Mouse (Mus musculus) lung, postnatal 0 days (tissue): ENCODE results near the gene Htr2a. TPM values are rescaled to one million over a fixed set of nuclear protein-coding genes. Genes with fewer than 3 reads are reported as not detected.

Experiments
- ATAC-seq: fragments of 200-750 bp; cut with Nextera tagmentation; 2 replicates; pipeline ENCODE4 v1.8.0; 2017; ENCODE audit warnings: moderate library complexity
- DNase-seq: peaks from one replicate; pipeline ENCODE4 v3.0.0-alpha.2; 2016; ENCODE audit warnings: low spot score
- H3K27ac ChIP-seq: fragments of 300-500 bp; sonication (generic); 2 replicates; pipeline ENCODE4 v1.5.1; 2014; ENCODE audit warnings: antibody characterized with exemption, mild to moderate bottlenecking, low read length, mixed read lengths
- H3K27me3 ChIP-seq: fragments of 300-500 bp; sonication (generic); replicated peaks from 2 replicates; pipeline ENCODE4 v1.6.1; 2014; ENCODE audit warnings: low read length, mixed read lengths; ENCODE audit not compliant: insufficient read depth
- H3K36me3 ChIP-seq: fragments of 300-500 bp; sonication (generic); 2 replicates; pipeline ENCODE4 v1.6.1; 2014; ENCODE audit warnings: low read length, mixed read lengths; ENCODE audit not compliant: insufficient read depth
- H3K4me1 ChIP-seq: fragments of 300-500 bp; sonication (generic); 2 replicates; pipeline ENCODE4 v1.6.1; 2014; ENCODE audit warnings: antibody characterized with exemption, low read depth, low read length, mixed read lengths; ENCODE audit not compliant: insufficient read depth
- H3K4me2 ChIP-seq: fragments of 300-500 bp; sonication (generic); replicated peaks from 2 replicates; pipeline ENCODE4 v1.6.1; 2014; ENCODE audit warnings: low read depth, mild to moderate bottlenecking, low read length, moderate library complexity, mixed read lengths
- H3K4me3 ChIP-seq: fragments of 300-500 bp; sonication (generic); 2 replicates; pipeline ENCODE4 v1.5.1; 2014; ENCODE audit warnings: low read depth, low read length
- H3K9ac ChIP-seq: fragments of 300-500 bp; sonication (generic); replicated peaks from 2 replicates; pipeline ENCODE4 v1.6.1; 2014; ENCODE audit warnings: low read depth, mild to moderate bottlenecking
- H3K9me3 ChIP-seq: fragments of 300-500 bp; sonication (generic); 2 replicates; pipeline ENCODE4 v1.6.1; 2016; ENCODE audit warnings: low read length, mixed read lengths
- CTCF ChIP-seq: IDR thresholded peaks from 2 replicates; pipeline ENCODE4 v1.5.1; 2016; ENCODE audit warnings: antibody characterized with exemption, mild to moderate bottlenecking
- EP300 ChIP-seq: IDR thresholded peaks from 2 replicates; pipeline ENCODE4 v1.6.1; 2016; ENCODE audit warnings: antibody characterized with exemption, mild to moderate bottlenecking, control low read depth
- WGBS: fragments of 180-500 bp; shearing (Covaris S2); extraction: QIAGEN DNeasy Blood & Tissue Kit; methylation state at CpG from one replicate; pipeline ENCODE4 v1.1.7; 2014; 5-methylcytosine and 5-hydroxymethylcytosine counted together
- polyA plus RNA-seq: library from polyadenylated mRNA; unstranded; fragments of >200 nt; fragmentation: Nextera tagmentation; extraction: Ambion mirVana; gene quantifications from 2 replicates; pipeline ENCODE4 v1.2.1, GENCODE M21; 2015

Htr2a gene
- polyA plus RNA-seq, 1 experiment from 2014 or later = 0.68 TPM

DNA sequence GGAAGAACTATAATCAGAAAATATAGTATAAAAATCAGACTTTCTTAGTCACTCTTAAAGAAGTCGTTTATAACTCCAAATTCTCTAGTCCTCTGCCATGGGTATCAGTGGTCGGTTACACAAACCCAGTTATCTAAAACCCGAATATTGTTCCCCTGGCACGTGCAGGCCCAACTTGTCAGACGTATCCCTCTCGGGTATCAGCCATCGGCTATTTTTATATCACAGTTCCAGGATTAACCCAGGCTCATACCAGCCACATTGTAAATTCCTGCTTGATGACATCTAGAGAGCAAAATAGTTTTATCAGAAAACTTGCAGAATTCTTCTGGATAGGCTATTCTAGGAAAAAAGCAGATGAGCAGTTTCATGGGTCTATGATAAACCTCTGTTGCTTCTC is 16.6 kb downstream of the Htr2a start:
- DNase-seq (no peak), ATAC-seq (no peak)
- Histone ChIP-seq H3K4me3 (no peak overlapping the region), H3K9me3 (no peaks in the 10 kb centered on the region), H3K4me2 (no peak overlapping the region), H3K4me1 (no peaks in the 10 kb centered on the region), H3K27me3 (no peaks in the 10 kb centered on the region), H3K27ac (no peak overlapping the region), H3K36me3 (no peaks in the 10 kb centered on the region), H3K9ac (no peak overlapping the region)
- 65% methylated on average over 7 of the region's 7 CpGs for WGBS
- TF ChIP-seq CTCF (no peak), EP300 (no peak)

- no peak for TF ChIP-seq EP300
- TF ChIP-seq CTCF = no peak
- DNase-seq (no peak), ATAC-seq (no peak)
- no peaks in the 10 kb centered on the region for H3K36me3 ChIP-seq
- no peak overlapping the region for H3K4me3 ChIP-seq
- no peaks in the 10 kb centered on the region for H3K27me3 ChIP-seq
- no peaks in the 10 kb centered on the region for H3K9me3 ChIP-seq
- no peaks in the 10 kb centered on the region for H3K4me1 ChIP-seq
- no peak overlapping the region for H3K9ac ChIP-seq
- H3K4me2 ChIP-seq = no peak overlapping the region
- WGBS = 71% methylated on average over 8 of the region's 8 CpGs
- H3K27ac ChIP-seq = no peak overlapping the region
Measured at GRCm38 (mm10) chr14:74659411-74659841, 18.8 kb downstream of the Htr2a start.

GRCm38 (mm10) chr14:74672137-74673019 is 31.7 kb downstream of the Htr2a start:
- no peak for DNase-seq
- no peak overlapping the region for H3K9ac ChIP-seq
- TF ChIP-seq CTCF = no peak
- TF ChIP-seq EP300 = no peak
- no peak overlapping the region for H3K27ac ChIP-seq
- no peaks in the 10 kb centered on the region for H3K4me1 ChIP-seq
- ATAC-seq = no peak
- no peaks in the 10 kb centered on the region for H3K27me3 ChIP-seq
- H3K4me3 ChIP-seq = no peak overlapping the region
- H3K9me3 ChIP-seq = no peaks in the 10 kb centered on the region
- no peak overlapping the region for H3K4me2 ChIP-seq
- WGBS = 73% methylated on average over 10 of the region's 10 CpGs
- no peaks in the 10 kb centered on the region for H3K36me3 ChIP-seq

- ATAC-seq = no peak
- 62% methylated on average over 3 of the region's 3 CpGs for WGBS
- no peaks in the 10 kb centered on the region for H3K9me3 ChIP-seq
- no peak overlapping the region for H3K4me3 ChIP-seq
- no peak overlapping the region for H3K9ac ChIP-seq
- H3K4me1 ChIP-seq = no peaks in the 10 kb centered on the region
- no peak overlapping the region for H3K27ac ChIP-seq
- TF ChIP-seq EP300 (no peak), CTCF (no peak)
- no peaks in the 10 kb centered on the region for H3K36me3 ChIP-seq
- no peaks in the 10 kb centered on the region for H3K27me3 ChIP-seq
- no peak for DNase-seq
- H3K4me2 ChIP-seq = no peak overlapping the region
Measured at GRCm38 (mm10) chr14:74673020-74673350, 32.3 kb downstream of the Htr2a start.

DNA sequence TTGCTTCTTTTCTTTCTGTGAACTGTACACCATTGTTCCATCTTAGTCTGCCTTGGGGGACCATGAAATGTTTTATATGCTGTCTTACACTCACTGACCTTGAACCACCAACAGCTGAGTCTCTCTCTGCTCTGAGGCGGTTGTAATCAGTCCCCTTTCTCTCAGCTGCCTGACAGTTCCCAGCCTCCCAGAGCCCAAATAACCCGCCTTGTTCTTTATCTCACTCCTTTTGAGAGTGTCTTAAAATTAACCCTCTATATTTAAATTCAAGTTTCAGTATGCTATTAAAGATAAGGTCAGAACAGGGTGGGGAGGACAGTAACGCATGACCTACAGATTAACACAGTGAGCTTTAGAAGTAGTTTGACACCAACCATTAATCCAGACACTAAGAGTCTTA is 32.9 kb downstream of the Htr2a start:
- no peak overlapping the region for H3K4me3 ChIP-seq
- H3K36me3 ChIP-seq = no peaks in the 10 kb centered on the region
- no peak overlapping the region for H3K9ac ChIP-seq
- no peaks in the 10 kb centered on the region for H3K27me3 ChIP-seq
- no peaks in the 10 kb centered on the region for H3K9me3 ChIP-seq
- WGBS = 53% methylated on average over 3 of the region's 3 CpGs
- no peaks in the 10 kb centered on the region for H3K4me1 ChIP-seq
- TF ChIP-seq EP300 (no peak), CTCF (no peak)
- no peak overlapping the region for H3K4me2 ChIP-seq
- ATAC-seq (no peak), DNase-seq (no peak)
- no peak overlapping the region for H3K27ac ChIP-seq

GRCm38 (mm10) chr14:74679841-74680240 is 39.2 kb downstream of the Htr2a start:
- DNase-seq = no peak
- H3K4me2 ChIP-seq = no peak overlapping the region
- H3K9me3 ChIP-seq = no peaks in the 10 kb centered on the region
- 74% methylated on average over 5 of the region's 5 CpGs for WGBS
- H3K9ac ChIP-seq = no peak overlapping the region
- TF ChIP-seq CTCF (no peak), EP300 (no peak)
- H3K27ac ChIP-seq = no peak overlapping the region
- H3K27me3 ChIP-seq = no peaks in the 10 kb centered on the region
- H3K4me1 ChIP-seq = no peaks in the 10 kb centered on the region
- H3K36me3 ChIP-seq = no peaks in the 10 kb centered on the region
- no peak overlapping the region for H3K4me3 ChIP-seq
- no peak for ATAC-seq
